Mouse (Mus musculus) heart, embryonic 14.5 days (tissue): Measurements from ENCODE around the gene Abcd3. TPM values are rescaled to one million over a fixed set of nuclear protein-coding genes. Genes with fewer than 3 reads are reported as not detected.
A peak's percentile ranks its signal among the peaks of the same experiment; 100 is the strongest.

Experiments
- ATAC-seq: fragments of 200-750 bp; cut with Nextera tagmentation; 2 replicates; pipeline ENCODE4 v1.8.0; 2017; ENCODE audit warnings: low read depth, moderate TSS enrichment; ENCODE audit not compliant: insufficient number of reproducible peaks, insufficient read depth, low FRiP score
- H3K27ac ChIP-seq, 2 experiments: fragments of 200-500 bp in 1 of 2; fragments of 300-500 bp in 1 of 2; sonication (generic) in 1 of 2; replicated peaks in 1 of 2; 2 replicates each; pipeline ENCODE4 v1.5.1; 2012 to 2014; ENCODE audit warnings: low read depth in 2 of 2, low read length in 2 of 2, control low read depth in 1 of 2, mild to moderate bottlenecking in 1 of 2, mixed read lengths in 1 of 2; ENCODE audit not compliant: control insufficient read depth in 1 of 2, insufficient read depth in 1 of 2
- H3K27me3 ChIP-seq: fragments of 300-500 bp; sonication (generic); 2 replicates; pipeline ENCODE4 v1.6.1; 2014; ENCODE audit warnings: mild to moderate bottlenecking, low read length, control low read depth; ENCODE audit not compliant: control insufficient read depth, insufficient read depth
- H3K36me3 ChIP-seq: fragments of 300-500 bp; sonication (generic); 2 replicates; pipeline ENCODE4 v1.6.1; 2014; ENCODE audit warnings: mild to moderate bottlenecking, control low read depth, low read length, mixed read lengths; ENCODE audit not compliant: control insufficient read depth, insufficient read depth
- H3K4me1 ChIP-seq, 2 experiments: fragments of 200-500 bp in 1 of 2; fragments of 300-500 bp in 1 of 2; sonication (generic) in 1 of 2; 2 replicates each; pipeline ENCODE4 v1.6.1; 2012 to 2014; ENCODE audit warnings: low read length in 2 of 2, control low read depth in 1 of 2, mixed read lengths in 1 of 2; ENCODE audit not compliant: control insufficient read depth in 2 of 2, insufficient read depth in 2 of 2
- H3K4me2 ChIP-seq: fragments of 300-500 bp; sonication (generic); 2 replicates; pipeline ENCODE4 v1.6.1; 2014; ENCODE audit warnings: mild to moderate bottlenecking, low read length
- H3K4me3 ChIP-seq, 2 experiments: fragments of 200-500 bp in 1 of 2; fragments of 300-500 bp in 1 of 2; sonication (generic) in 1 of 2; 2 replicates each; pipeline ENCODE4 v1.5.1; 2012 to 2014; ENCODE audit warnings: low read length in 2 of 2, mild to moderate bottlenecking in 2 of 2, control low read depth in 1 of 2, low read depth in 1 of 2, moderate library complexity in 1 of 2; ENCODE audit not compliant: control insufficient read depth in 1 of 2, insufficient read depth in 1 of 2
- H3K9ac ChIP-seq: fragments of 300-500 bp; sonication (generic); 2 replicates; pipeline ENCODE4 v1.6.1; 2014; ENCODE audit warnings: mild to moderate bottlenecking, low read length
- H3K9me3 ChIP-seq: fragments of 300-500 bp; sonication (generic); 2 replicates; pipeline ENCODE4 v1.6.1; 2016; ENCODE audit warnings: low read length, control low read depth; ENCODE audit not compliant: control insufficient read depth
- WGBS: fragments of 180-500 bp; shearing (Covaris S2); extraction: QIAGEN DNeasy Blood & Tissue Kit; methylation state at CpG from one replicate; pipeline ENCODE4 v1.1.7; 2014; 5-methylcytosine and 5-hydroxymethylcytosine counted together
- polyA plus RNA-seq: library from polyadenylated mRNA; unstranded; fragments of >200 nt; fragmentation: Nextera tagmentation; extraction: Ambion mirVana; gene quantifications from 2 replicates; pipeline ENCODE4 v1.2.1, GENCODE M21; 2014

Abcd3 gene
- polyA plus RNA-seq, 1 experiment from 2014 or later: 49.5 TPM

- Histone ChIP-seq H3K9ac (peak overlapping the region; percentile 94), H3K4me3 (peak overlapping the region; percentile 91 to 95), H3K4me1 (peaks cover 4 to 21% of the 10 kb centered on the region in 2 experiments; a peak in 3 of 4 replicates), H3K36me3 (no peaks in the 10 kb centered on the region), H3K27ac (peak overlapping the region; percentile 97 to 98), H3K27me3 (no peaks in the 10 kb centered on the region), H3K9me3 (no peaks in the 10 kb centered on the region), H3K4me2 (peak overlapping the region; percentile 80)
- no peak for ATAC-seq
- 18% methylated on average over 16 of the region's 16 CpGs for WGBS
These were observed 590 bp upstream of the Abcd3 start for GRCm38 (mm10) chr3:121815549-121816235.

GRCm38 (mm10) chr3:121814413-121814864, 663 bp downstream of the Abcd3 start:
- peak overlapping the region; percentile 91 to 95 for H3K4me3 ChIP-seq
- no peak for ATAC-seq
- WGBS: under 1% methylated on average over 27 of the region's 28 CpGs
- H3K36me3 ChIP-seq: no peaks in the 10 kb centered on the region
- H3K4me2 ChIP-seq: peak overlapping the region; percentile 80
- H3K9ac ChIP-seq: peak overlapping the region; percentile 94
- no peaks in the 10 kb centered on the region for H3K9me3 ChIP-seq
- peaks cover 4 to 22% of the 10 kb centered on the region in 2 experiments; a peak in 3 of 4 replicates for H3K4me1 ChIP-seq
- H3K27me3 ChIP-seq: no peaks in the 10 kb centered on the region
- peak overlapping the region; percentile 97 to 98 for H3K27ac ChIP-seq

GRCm38 (mm10) chr3:121813834-121814233, 1.3 kb downstream of the Abcd3 start:
- H3K9ac ChIP-seq: peak overlapping the region; percentile 94
- no peaks in the 10 kb centered on the region for H3K27me3 ChIP-seq
- H3K4me1 ChIP-seq: peaks cover 4 to 22% of the 10 kb centered on the region in 2 experiments; a peak in 3 of 4 replicates
- H3K9me3 ChIP-seq: no peaks in the 10 kb centered on the region
- ATAC-seq: no peak
- no peak overlapping the region for H3K27ac ChIP-seq
- 65% methylated on average over 5 of the region's 5 CpGs for WGBS
- no peaks in the 10 kb centered on the region for H3K36me3 ChIP-seq
- H3K4me2 ChIP-seq: peak overlapping the region; percentile 80
- H3K4me3 ChIP-seq: peak overlapping the region in 1 of 2 experiments; percentile 91; a peak in 3 of 4 replicates

GRCm38 (mm10) chr3:121808246-121808645, 6.9 kb downstream of the Abcd3 start:
- Histone ChIP-seq H3K4me1 (peaks cover 4 to 19% of the 10 kb centered on the region in 2 experiments; a peak in 3 of 4 replicates), H3K27ac (no peak overlapping the region), H3K36me3 (peaks cover 8% of the 10 kb centered on the region), H3K9me3 (no peaks in the 10 kb centered on the region), H3K27me3 (no peaks in the 10 kb centered on the region), H3K9ac (no peak overlapping the region), H3K4me2 (no peak overlapping the region), H3K4me3 (no peak overlapping the region)
- ATAC-seq: no peak
- 80% methylated on average over 3 of the region's 3 CpGs for WGBS

GRCm38 (mm10) chr3:121794214-121794613, 20.9 kb downstream of the Abcd3 start:
- no peaks in the 10 kb centered on the region for H3K27me3 ChIP-seq
- 50% methylated on average over 2 of the region's 2 CpGs for WGBS
- H3K4me3 ChIP-seq: no peak overlapping the region
- H3K4me1 ChIP-seq: no peaks in the 10 kb centered on the region
- H3K9ac ChIP-seq: no peak overlapping the region
- ATAC-seq: no peak
- peaks cover 19% of the 10 kb centered on the region for H3K36me3 ChIP-seq
- no peaks in the 10 kb centered on the region for H3K9me3 ChIP-seq
- H3K27ac ChIP-seq: no peak overlapping the region
- H3K4me2 ChIP-seq: no peak overlapping the region

DNA sequence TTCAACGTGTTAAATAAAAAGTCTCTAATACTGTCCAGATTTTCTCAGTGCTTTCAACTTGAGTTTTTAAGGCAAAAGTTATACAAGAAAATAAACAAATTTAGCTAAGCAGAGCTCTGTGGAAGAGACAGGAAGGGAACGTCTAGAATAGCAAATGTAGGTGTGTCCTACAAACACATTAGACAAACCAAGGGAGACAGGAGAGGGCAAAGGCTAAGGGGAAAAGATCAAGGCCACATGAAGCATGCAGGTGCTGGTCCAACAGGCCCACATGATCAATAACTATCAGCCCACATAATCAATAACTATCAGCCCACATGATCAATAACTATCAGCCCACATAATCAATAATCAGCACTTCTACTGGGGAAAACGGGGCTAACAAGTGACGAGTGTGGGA, 22.9 kb downstream of the Abcd3 start:
- Histone ChIP-seq H3K4me1 (no peaks in the 10 kb centered on the region), H3K4me2 (no peak overlapping the region), H3K4me3 (no peak overlapping the region), H3K27me3 (no peaks in the 10 kb centered on the region), H3K9ac (no peak overlapping the region), H3K9me3 (no peaks in the 10 kb centered on the region), H3K36me3 (peaks cover 19% of the 10 kb centered on the region), H3K27ac (no peak overlapping the region)
- WGBS: 79% methylated on average over 4 of the region's 4 CpGs
- no peak for ATAC-seq

DNA sequence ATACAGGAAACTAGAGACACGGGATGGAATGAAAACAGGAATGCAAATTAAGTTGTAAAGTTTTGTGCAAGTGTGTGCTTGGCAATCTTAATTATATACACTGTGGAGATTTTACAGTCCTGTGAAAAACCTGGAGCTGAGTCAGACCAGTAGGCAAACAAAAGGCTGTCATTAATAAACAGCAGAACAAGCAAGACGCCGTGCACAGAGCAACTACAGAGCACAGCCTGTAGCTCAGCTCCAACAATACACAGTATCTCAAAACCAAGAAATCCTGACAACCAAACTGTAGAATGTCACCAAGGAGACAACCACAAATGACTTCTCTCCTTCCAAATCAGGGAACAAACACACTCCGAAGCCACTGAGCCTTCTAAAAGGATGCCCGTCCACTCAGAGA, 24.7 kb downstream of the Abcd3 start:
- Histone ChIP-seq H3K36me3 (peaks cover 19% of the 10 kb centered on the region), H3K27me3 (no peaks in the 10 kb centered on the region), H3K4me1 (no peaks in the 10 kb centered on the region), H3K4me2 (no peak overlapping the region), H3K27ac (no peak overlapping the region), H3K9me3 (no peaks in the 10 kb centered on the region), H3K4me3 (no peak overlapping the region), H3K9ac (no peak overlapping the region)
- no peak for ATAC-seq
- 67% methylated on average over 5 of the region's 5 CpGs for WGBS
